Mouse (Mus musculus): ENCODE data around the gene Whrn.

DNA sequence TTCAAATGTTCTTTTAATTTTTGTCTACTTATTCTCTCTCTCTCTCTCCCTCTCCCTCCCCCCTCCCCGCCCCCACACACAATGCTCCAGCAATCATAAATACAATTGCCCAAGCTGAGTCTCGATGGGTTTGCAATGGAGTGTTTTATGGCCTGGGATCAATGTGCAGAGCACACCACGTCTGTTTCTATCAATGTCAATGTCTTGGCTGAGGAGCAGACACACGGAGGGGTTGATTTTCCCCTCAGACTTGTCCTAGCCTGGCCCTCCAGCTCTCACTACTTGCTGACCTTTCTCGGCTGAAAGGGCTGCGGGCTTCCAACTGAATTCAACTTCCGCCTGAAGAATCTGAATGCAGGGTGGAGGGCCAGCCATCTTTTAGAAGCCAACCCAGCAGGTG lies 12.1 kb downstream of the Whrn start:
- TF ChIP-seq EP300 (IDR thresholded peaks at IDR 0.05) = no peak
- no peak for TF ChIP-seq CTCF (IDR thresholded peaks at IDR 0.05)

Data from lung, postnatal 0 days (tissue).